Mouse (Mus musculus) testis, adult 2 months (tissue): ENCODE measurements at regions not wholly inside any gene's neighbourhood (a gene's known extent, or its start where the extent isn't known, plus 50 kb on each side); places are given as distances from the start of the nearest gene placed in this dataset.

Source experiments
- CTCF ChIP-seq: fragments of 200-500 bp; IDR thresholded peaks from 2 replicates; pipeline ENCODE4 v1.5.1; 2012; ENCODE audit warnings: low read depth, mild to moderate bottlenecking, inconsistent platforms, low read length, moderate library complexity; ENCODE audit not compliant: control insufficient read depth, insufficient read depth, insufficient replicate concordance
- POLR2A ChIP-seq: fragments of 200-500 bp; IDR thresholded peaks from 2 replicates; pipeline ENCODE4 v1.6.1; 2012; ENCODE audit warnings: low read depth, mild to moderate bottlenecking, inconsistent platforms, low read length, moderate library complexity; ENCODE audit not compliant: control insufficient read depth

GRCm38 (mm10) chr13:84399345-84400170 is 177.5 kb downstream of the Tmem161b start:
- TF ChIP-seq POLR2A (no peak), CTCF (no peak)
